Mouse (Mus musculus): ENCODE results near the gene Polr2e. TPM values are rescaled to one million over a fixed set of nuclear protein-coding genes. Genes with fewer than 3 reads are reported as not detected.

Gene Polr2e
- polyA plus RNA-seq, 1 experiment from 2014 or later, result 157 TPM

GRCm38 (mm10) chr10:80013609-80014008 lies 26.0 kb downstream of the Polr2e start:
- ATAC-seq (ENCODE audit: low FRiP score, low TSS enrichment) (no peak), DNase-seq (no peak)
- WGBS, result 32% methylated on average over 25 of the region's 25 CpGs
- H3K4me3 ChIP-seq (replicated peaks; ENCODE audit: low read depth, low read length), result no peak overlapping the region
- H3K27ac ChIP-seq (replicated peaks; ENCODE audit: low read depth, low read length), result no peak overlapping the region
- H3K4me2 ChIP-seq (ENCODE audit: low read length), result no peak overlapping the region
- peaks cover 30% of the 10 kb centered on the region for H3K27me3 ChIP-seq (ENCODE audit: control insufficient read depth, insufficient read depth, low read length)
- H3K9me3 ChIP-seq (ENCODE audit: control insufficient read depth, low read length), result peaks cover 20% of the 10 kb centered on the region
- no peak overlapping the region for H3K9ac ChIP-seq (replicated peaks; ENCODE audit: low read length)
- peaks cover 18% of the 10 kb centered on the region for H3K36me3 ChIP-seq (ENCODE audit: control insufficient read depth, insufficient read depth, low read length)
- no peaks in the 10 kb centered on the region for H3K4me1 ChIP-seq (ENCODE audit: control insufficient read depth, insufficient read depth, low read length)

- Histone ChIP-seq H3K27me3 (ENCODE audit: control insufficient read depth, insufficient read depth, low read length) (peaks cover 30% of the 10 kb centered on the region), H3K27ac (replicated peaks; ENCODE audit: low read depth, low read length) (no peak overlapping the region), H3K36me3 (ENCODE audit: control insufficient read depth, insufficient read depth, low read length) (peaks cover 21% of the 10 kb centered on the region), H3K4me1 (ENCODE audit: control insufficient read depth, insufficient read depth, low read length) (no peaks in the 10 kb centered on the region), H3K4me3 (replicated peaks; ENCODE audit: low read depth, low read length) (no peak overlapping the region), H3K4me2 (ENCODE audit: low read length) (no peak overlapping the region), H3K9ac (replicated peaks; ENCODE audit: low read length) (no peak overlapping the region), H3K9me3 (ENCODE audit: control insufficient read depth, low read length) (peaks cover 20% of the 10 kb centered on the region)
- DNase-seq, result no peak
- no peak for ATAC-seq (ENCODE audit: low FRiP score, low TSS enrichment)
- 86% methylated on average over 6 of the region's 6 CpGs for WGBS
Observed at GRCm38 (mm10) chr10:80011740-80012139, 27.9 kb downstream of the Polr2e start.

DNA sequence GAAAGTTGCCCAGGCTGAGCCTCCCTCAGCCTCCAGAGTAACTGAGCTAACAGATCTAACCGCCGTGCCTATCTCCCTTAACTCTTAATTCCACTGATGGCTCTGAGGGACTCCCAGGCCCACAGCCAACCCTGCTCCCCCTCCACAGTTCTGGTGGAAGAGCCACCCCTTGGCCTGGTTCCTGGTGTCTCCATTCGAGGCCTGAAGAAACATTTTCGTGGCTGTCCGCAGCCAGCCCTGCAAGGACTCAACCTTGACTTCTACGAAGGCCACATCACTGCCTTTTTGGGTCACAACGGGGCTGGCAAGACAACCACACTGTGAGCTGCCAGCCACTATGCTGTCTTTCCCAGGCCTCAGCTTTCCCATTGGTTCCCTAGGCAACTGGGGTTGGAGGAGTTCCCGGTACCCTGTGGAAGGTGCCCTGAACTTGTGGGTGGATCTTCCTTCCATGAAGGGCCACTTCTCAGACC lies 35.3 kb downstream of the Polr2e start:
- ATAC-seq (ENCODE audit: low FRiP score, low TSS enrichment), result no peak
- H3K4me3 ChIP-seq (replicated peaks; ENCODE audit: low read depth, low read length), result no peak overlapping the region
- H3K27ac ChIP-seq (replicated peaks; ENCODE audit: low read depth, low read length), result no peak overlapping the region
- no peak for DNase-seq
- H3K36me3 ChIP-seq (ENCODE audit: control insufficient read depth, insufficient read depth, low read length), result peaks cover 8% of the 10 kb centered on the region; the same call in 1 of the 2 replicates
- H3K4me2 ChIP-seq (ENCODE audit: low read length), result no peak overlapping the region
- no peak overlapping the region for H3K9ac ChIP-seq (replicated peaks; ENCODE audit: low read length)
- H3K4me1 ChIP-seq (ENCODE audit: control insufficient read depth, insufficient read depth, low read length), result no peaks in the 10 kb centered on the region
- WGBS, result 90% methylated on average over 8 of the region's 8 CpGs
- no peaks in the 10 kb centered on the region for H3K9me3 ChIP-seq (ENCODE audit: control insufficient read depth, low read length)
- H3K27me3 ChIP-seq (ENCODE audit: control insufficient read depth, insufficient read depth, low read length), result peaks cover 8% of the 10 kb centered on the region; the same call in 1 of the 2 replicates

GRCm38 (mm10) chr10:80003374-80004232 lies 36.0 kb downstream of the Polr2e start:
- Histone ChIP-seq H3K9ac (replicated peaks; ENCODE audit: low read length) (no peak overlapping the region), H3K4me3 (replicated peaks; ENCODE audit: low read depth, low read length) (no peak overlapping the region), H3K4me2 (ENCODE audit: low read length) (no peak overlapping the region), H3K4me1 (ENCODE audit: control insufficient read depth, insufficient read depth, low read length) (no peaks in the 10 kb centered on the region), H3K9me3 (ENCODE audit: control insufficient read depth, low read length) (no peaks in the 10 kb centered on the region), H3K27me3 (ENCODE audit: control insufficient read depth, insufficient read depth, low read length) (peaks cover 10% of the 10 kb centered on the region; the same call in 1 of the 2 replicates), H3K27ac (replicated peaks; ENCODE audit: low read depth, low read length) (no peak overlapping the region), H3K36me3 (ENCODE audit: control insufficient read depth, insufficient read depth, low read length) (0 out of 2 replicates have a peak, but pooled peaks cover 3% of the 10 kb centered on the region)
- ATAC-seq (ENCODE audit: low FRiP score, low TSS enrichment) (no peak), DNase-seq (no peak)
- 62% methylated on average over 9 of the region's 9 CpGs for WGBS

- H3K4me2 ChIP-seq (ENCODE audit: low read length), result no peak overlapping the region
- no peak overlapping the region for H3K27ac ChIP-seq (replicated peaks; ENCODE audit: low read depth, low read length)
- 26% methylated on average over 21 of the region's 21 CpGs for WGBS
- H3K27me3 ChIP-seq (ENCODE audit: control insufficient read depth, insufficient read depth, low read length), result peaks cover 16% of the 10 kb centered on the region
- peaks cover 3% of the 10 kb centered on the region; the same call in 1 of the 2 replicates for H3K4me1 ChIP-seq (ENCODE audit: control insufficient read depth, insufficient read depth, low read length)
- no peaks in the 10 kb centered on the region for H3K36me3 ChIP-seq (ENCODE audit: control insufficient read depth, insufficient read depth, low read length)
- DNase-seq, result no peak
- no peak overlapping the region for H3K4me3 ChIP-seq (replicated peaks; ENCODE audit: low read depth, low read length)
- no peak overlapping the region for H3K9ac ChIP-seq (replicated peaks; ENCODE audit: low read length)
- ATAC-seq (ENCODE audit: low FRiP score, low TSS enrichment), result no peak
- no peaks in the 10 kb centered on the region for H3K9me3 ChIP-seq (ENCODE audit: control insufficient read depth, low read length)
Observed at GRCm38 (mm10) chr10:80002829-80003228, 36.8 kb downstream of the Polr2e start.

- Histone ChIP-seq H3K27me3 (ENCODE audit: control insufficient read depth, insufficient read depth, low read length) (peaks cover 16% of the 10 kb centered on the region), H3K9ac (replicated peaks; ENCODE audit: low read length) (no peak overlapping the region; the same call in 1 of the 2 replicates), H3K9me3 (ENCODE audit: control insufficient read depth, low read length) (no peaks in the 10 kb centered on the region), H3K27ac (replicated peaks; ENCODE audit: low read depth, low read length) (no peak overlapping the region), H3K4me3 (replicated peaks; ENCODE audit: low read depth, low read length) (no peak overlapping the region), H3K36me3 (ENCODE audit: control insufficient read depth, insufficient read depth, low read length) (no peaks in the 10 kb centered on the region), H3K4me2 (ENCODE audit: low read length) (no peak overlapping the region), H3K4me1 (ENCODE audit: control insufficient read depth, insufficient read depth, low read length) (peaks cover 9% of the 10 kb centered on the region)
- ATAC-seq (ENCODE audit: low FRiP score, low TSS enrichment) (no peak), DNase-seq (no peak)
- 79% methylated on average over 9 of the region's 9 CpGs for WGBS
Observed at GRCm38 (mm10) chr10:80001945-80002344, 37.6 kb downstream of the Polr2e start.

DNA sequence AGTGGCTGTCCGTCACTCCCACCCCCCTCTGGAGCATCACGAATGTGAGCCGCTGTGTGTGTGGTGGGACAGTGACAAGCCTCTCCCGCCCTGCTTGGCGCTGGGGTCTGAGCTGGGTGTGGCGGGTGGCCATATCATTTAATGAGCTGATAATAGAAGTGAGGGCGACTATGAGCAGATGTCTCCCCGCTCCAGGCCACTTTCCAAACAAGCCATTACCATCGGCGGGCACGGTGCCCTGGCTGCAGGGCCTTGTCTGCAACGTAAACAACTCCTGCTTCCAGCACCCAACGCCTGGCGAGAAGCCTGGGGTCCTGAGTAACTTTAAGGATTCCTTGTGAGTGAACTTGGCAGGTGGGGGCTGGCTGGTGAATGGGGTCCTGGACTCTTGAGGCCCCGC lies 41.8 kb downstream of the Polr2e start:
- peak overlapping the region; percentile 57; the same call in 1 of the 2 replicates for H3K27ac ChIP-seq (replicated peaks; ENCODE audit: low read depth, low read length)
- no peaks in the 10 kb centered on the region for H3K36me3 ChIP-seq (ENCODE audit: control insufficient read depth, insufficient read depth, low read length)
- H3K9me3 ChIP-seq (ENCODE audit: control insufficient read depth, low read length), result no peaks in the 10 kb centered on the region
- H3K4me2 ChIP-seq (ENCODE audit: low read length), result peak overlapping the region; percentile 71
- peaks cover 16% of the 10 kb centered on the region for H3K27me3 ChIP-seq (ENCODE audit: control insufficient read depth, insufficient read depth, low read length)
- H3K9ac ChIP-seq (replicated peaks; ENCODE audit: low read length), result peak overlapping the region; percentile 45
- ATAC-seq (ENCODE audit: low FRiP score, low TSS enrichment) (peak; percentile 3; the same call in 1 of the 2 replicates), DNase-seq (peak; percentile 57)
- 4% methylated on average over 15 of the region's 15 CpGs for WGBS
- H3K4me1 ChIP-seq (ENCODE audit: control insufficient read depth, insufficient read depth, low read length), result peaks cover 12% of the 10 kb centered on the region
- H3K4me3 ChIP-seq (replicated peaks; ENCODE audit: low read depth, low read length), result peak overlapping the region; percentile 39

GRCm38 (mm10) chr10:79997034-79997760 lies 42.4 kb downstream of the Polr2e start:
- peak overlapping the region; percentile 39 for H3K4me3 ChIP-seq (replicated peaks; ENCODE audit: low read depth, low read length)
- DNase-seq (peak; percentile 93), ATAC-seq (ENCODE audit: low FRiP score, low TSS enrichment) (peak; percentile 78)
- WGBS, result under 1% methylated on average over 35 of the region's 35 CpGs
- peak overlapping the region; percentile 61 for H3K27ac ChIP-seq (replicated peaks; ENCODE audit: low read depth, low read length)
- peaks cover 16% of the 10 kb centered on the region for H3K27me3 ChIP-seq (ENCODE audit: control insufficient read depth, insufficient read depth, low read length)
- H3K4me1 ChIP-seq (ENCODE audit: control insufficient read depth, insufficient read depth, low read length), result peaks cover 12% of the 10 kb centered on the region
- H3K4me2 ChIP-seq (ENCODE audit: low read length), result peak overlapping the region; percentile 71
- peak overlapping the region; percentile 47 for H3K9ac ChIP-seq (replicated peaks; ENCODE audit: low read length)
- no peaks in the 10 kb centered on the region for H3K9me3 ChIP-seq (ENCODE audit: control insufficient read depth, low read length)
- no peaks in the 10 kb centered on the region for H3K36me3 ChIP-seq (ENCODE audit: control insufficient read depth, insufficient read depth, low read length)
